Mouse (Mus musculus): ENCODE data around the gene Sash3. TPM values are rescaled to one million over a fixed set of nuclear protein-coding genes. Genes with fewer than 3 reads are reported as not detected.

The Sash3 gene
- polyA plus RNA-seq, 1 experiment from 2014 or later: 1.1 TPM

DNA sequence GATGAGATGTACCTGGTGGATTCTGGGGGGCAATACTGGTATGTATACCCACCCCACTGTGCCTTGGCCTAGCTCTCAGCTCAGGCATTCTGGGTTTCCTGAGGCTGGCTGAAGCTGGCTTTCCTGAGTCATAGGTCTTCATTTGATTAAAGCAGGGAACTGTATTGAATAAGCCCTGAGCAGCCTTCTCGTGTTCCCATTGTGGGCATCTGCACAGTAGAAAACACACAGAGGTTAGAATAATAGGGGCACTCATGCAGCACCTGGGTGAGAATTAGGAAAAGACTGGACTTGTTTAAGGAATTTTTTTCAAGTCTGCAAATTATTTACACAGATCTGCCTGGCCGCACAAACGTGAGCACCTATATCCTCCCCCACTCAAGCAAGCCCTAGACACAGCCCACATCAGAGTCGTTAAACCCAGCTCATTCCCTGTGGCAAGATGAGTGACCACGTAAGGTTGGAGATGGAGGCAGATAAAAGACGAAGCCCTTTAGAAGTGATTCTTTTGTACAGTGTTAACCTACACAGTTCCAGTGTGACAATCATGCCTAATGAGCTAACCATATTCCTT lies 19.2 kb upstream of the Sash3 start:
- no peak overlapping the region for H3K4me3 ChIP-seq
- no peaks in the 10 kb centered on the region for H3K27me3 ChIP-seq
- no peak overlapping the region for H3K4me2 ChIP-seq
- H3K4me1 ChIP-seq (replicated peaks): no peaks in the 10 kb centered on the region
- no peak overlapping the region for H3K9ac ChIP-seq
- no peaks in the 10 kb centered on the region for H3K36me3 ChIP-seq
- WGBS: 68% methylated on average over 6 of the region's 6 CpGs
- no peaks in the 10 kb centered on the region for H3K9me3 ChIP-seq
- no peak for ATAC-seq (ENCODE audit: low FRiP score)
- no peak overlapping the region for H3K27ac ChIP-seq

DNA sequence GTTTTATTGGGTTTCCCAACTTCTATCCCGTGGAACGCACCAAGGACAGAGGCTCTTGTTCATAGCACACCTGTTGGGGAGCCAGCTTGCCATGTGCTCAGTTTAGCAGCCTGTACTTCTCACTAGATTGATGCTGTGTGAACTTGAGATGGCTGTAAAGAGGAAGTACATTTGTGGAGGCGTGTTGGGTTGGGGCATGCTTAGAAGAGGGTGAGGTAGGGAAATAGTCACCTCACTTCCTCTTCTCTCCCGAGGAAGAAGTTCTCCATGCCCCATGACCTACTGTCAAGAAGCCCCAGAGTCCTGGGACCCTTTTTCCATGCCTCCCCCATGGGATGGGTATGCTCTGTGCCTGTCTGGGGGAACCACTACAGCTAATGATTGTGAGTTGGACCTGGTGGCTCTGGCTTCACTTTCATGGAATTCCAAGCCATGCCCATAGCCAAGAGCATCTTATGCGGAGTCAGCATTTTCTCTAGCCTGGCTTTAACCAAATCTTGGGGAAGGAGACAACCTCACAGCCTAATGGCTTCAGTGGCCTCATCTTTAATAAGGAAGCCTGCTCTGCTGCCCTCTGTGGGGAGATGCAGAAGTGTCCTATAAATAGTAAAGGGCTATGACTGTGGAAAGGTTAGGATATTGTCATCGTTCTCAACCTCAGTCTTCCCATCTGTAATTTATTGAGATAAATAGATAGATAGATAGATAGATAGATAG lies 18.6 kb upstream of the Sash3 start:
- H3K27me3 ChIP-seq: no peaks in the 10 kb centered on the region
- H3K4me1 ChIP-seq (replicated peaks): no peaks in the 10 kb centered on the region
- H3K4me3 ChIP-seq: no peak overlapping the region
- H3K4me2 ChIP-seq: no peak overlapping the region
- H3K27ac ChIP-seq: no peak overlapping the region
- no peaks in the 10 kb centered on the region for H3K9me3 ChIP-seq
- no peaks in the 10 kb centered on the region for H3K36me3 ChIP-seq
- 84% methylated on average over 6 of the region's 6 CpGs for WGBS
- no peak overlapping the region for H3K9ac ChIP-seq
- ATAC-seq (ENCODE audit: low FRiP score): no peak

DNA sequence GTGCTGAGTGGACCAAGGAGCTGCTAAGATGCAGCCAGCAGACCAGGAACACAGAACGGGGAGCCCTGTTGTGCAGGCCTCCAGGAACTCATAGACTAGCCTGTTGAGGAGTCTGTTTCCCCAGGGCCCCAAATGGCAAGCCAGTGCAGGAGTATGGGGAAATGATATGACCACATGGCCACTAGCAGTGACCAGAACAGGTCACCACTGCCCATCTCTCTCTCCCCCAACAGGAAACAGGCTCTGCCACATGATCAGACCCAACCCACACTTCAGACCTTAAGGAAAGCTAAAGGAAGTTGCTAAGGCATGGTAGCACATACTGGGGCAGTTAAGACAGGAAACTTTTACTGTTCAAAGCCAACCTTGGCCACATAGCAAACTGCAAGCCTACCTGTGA lies 17.1 kb upstream of the Sash3 start:
- no peaks in the 10 kb centered on the region for H3K9me3 ChIP-seq
- WGBS: 77% methylated on average over 1 of the region's 1 CpGs
- no peak overlapping the region for H3K4me3 ChIP-seq
- H3K27me3 ChIP-seq: no peaks in the 10 kb centered on the region
- no peak overlapping the region for H3K9ac ChIP-seq
- H3K4me2 ChIP-seq: no peak overlapping the region
- H3K36me3 ChIP-seq: no peaks in the 10 kb centered on the region
- no peak overlapping the region for H3K27ac ChIP-seq
- H3K4me1 ChIP-seq (replicated peaks): no peaks in the 10 kb centered on the region
- ATAC-seq (ENCODE audit: low FRiP score): no peak

DNA sequence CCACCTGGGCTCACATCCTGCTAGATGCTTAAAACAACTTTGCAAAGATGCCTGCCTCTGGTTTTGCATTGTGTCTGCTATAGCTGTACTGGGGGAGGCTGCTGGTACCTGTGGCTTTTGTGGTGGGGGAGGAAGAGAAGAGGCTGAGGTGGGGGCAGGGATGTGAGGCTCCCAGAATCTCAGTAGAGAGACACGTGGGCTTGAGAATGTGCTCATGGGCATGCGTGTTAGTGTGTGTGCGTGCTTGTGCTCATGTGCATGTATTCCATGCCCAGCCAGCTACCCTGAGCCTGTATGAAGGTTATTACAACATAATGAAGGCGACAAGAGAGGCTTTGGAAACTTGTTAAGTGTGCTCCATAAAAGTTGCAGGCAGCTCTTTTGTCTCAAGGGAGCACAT lies 9.3 kb upstream of the Sash3 start:
- Histone ChIP-seq H3K4me3 (no peak overlapping the region), H3K27me3 (no peaks in the 10 kb centered on the region), H3K36me3 (no peaks in the 10 kb centered on the region), H3K27ac (no peak overlapping the region), H3K9me3 (no peaks in the 10 kb centered on the region), H3K4me2 (no peak overlapping the region), H3K9ac (no peak overlapping the region), H3K4me1 (replicated peaks) (peaks cover 9% of the 10 kb centered on the region; the same call in 1 of the 2 replicates)
- WGBS: 89% methylated on average over 4 of the region's 4 CpGs
- ATAC-seq (ENCODE audit: low FRiP score): no peak

DNA sequence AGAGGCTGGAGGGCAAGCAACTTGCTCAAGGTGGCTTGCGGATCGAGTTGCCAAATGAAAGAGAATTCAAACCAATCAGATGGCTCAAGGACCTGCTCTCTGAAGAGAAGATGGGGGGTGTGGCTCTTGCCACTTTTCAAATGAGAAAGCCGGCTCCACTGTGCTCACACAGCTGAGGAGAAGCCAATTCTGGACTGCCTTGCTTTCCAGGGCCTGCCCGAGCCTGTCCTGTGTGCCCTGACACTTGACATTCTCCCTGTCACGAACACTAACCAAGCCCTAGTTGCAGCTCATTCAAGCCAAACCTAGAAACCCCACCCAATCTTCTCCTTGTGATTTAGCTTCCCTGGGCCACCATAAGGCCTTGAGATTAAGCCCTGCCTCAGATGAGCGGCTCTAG lies 8.2 kb upstream of the Sash3 start:
- Histone ChIP-seq H3K27ac (no peak overlapping the region), H3K4me3 (no peak overlapping the region), H3K9ac (no peak overlapping the region), H3K4me1 (replicated peaks) (peaks cover 9% of the 10 kb centered on the region; the same call in 1 of the 2 replicates), H3K9me3 (no peaks in the 10 kb centered on the region), H3K36me3 (no peaks in the 10 kb centered on the region), H3K4me2 (no peak overlapping the region), H3K27me3 (no peaks in the 10 kb centered on the region)
- 72% methylated on average over 6 of the region's 6 CpGs for WGBS
- no peak for ATAC-seq (ENCODE audit: low FRiP score)

DNA sequence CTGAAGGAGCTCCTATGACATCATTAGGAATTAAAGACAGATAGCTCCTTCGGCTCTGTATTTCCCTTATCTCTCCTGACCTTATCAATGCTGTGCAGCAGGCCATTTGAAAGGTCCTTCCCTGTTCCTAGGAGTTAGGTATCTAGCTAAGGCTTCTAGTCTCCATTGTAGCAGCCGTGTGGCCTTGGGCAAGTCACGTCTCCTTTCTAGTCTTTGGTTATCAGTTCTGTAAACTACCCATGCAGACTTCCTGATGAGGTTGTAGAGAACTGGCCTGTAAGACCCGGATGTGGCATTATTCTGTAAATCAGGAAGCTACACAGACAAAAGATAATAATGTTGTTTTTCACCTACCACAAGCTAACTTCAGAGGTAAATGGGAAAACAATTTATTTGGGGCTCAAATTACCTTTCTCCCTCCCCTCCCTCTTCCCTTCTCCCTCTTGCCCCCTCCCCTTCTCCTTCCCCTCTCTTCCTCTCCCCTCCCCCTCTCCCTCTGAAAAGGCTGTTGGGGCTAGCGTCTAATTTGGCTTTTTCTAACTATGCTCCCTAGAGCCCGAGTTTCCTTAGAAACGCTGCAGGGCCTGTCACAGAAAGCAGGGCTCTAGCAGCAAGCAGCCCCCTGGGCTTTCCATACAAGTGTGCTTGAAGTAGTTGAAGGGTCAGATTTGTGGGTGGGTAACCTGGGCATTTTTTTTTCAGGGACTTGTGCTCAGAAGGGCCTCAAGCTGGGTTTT lies 7.5 kb upstream of the Sash3 start:
- WGBS: 45% methylated on average over 7 of the region's 7 CpGs
- Histone ChIP-seq H3K4me3 (no peak overlapping the region), H3K9ac (no peak overlapping the region), H3K9me3 (no peaks in the 10 kb centered on the region), H3K27me3 (no peaks in the 10 kb centered on the region), H3K4me2 (no peak overlapping the region), H3K4me1 (replicated peaks) (peaks cover 9% of the 10 kb centered on the region; the same call in 1 of the 2 replicates), H3K27ac (no peak overlapping the region), H3K36me3 (no peaks in the 10 kb centered on the region)
- ATAC-seq (ENCODE audit: low FRiP score): no peak

DNA sequence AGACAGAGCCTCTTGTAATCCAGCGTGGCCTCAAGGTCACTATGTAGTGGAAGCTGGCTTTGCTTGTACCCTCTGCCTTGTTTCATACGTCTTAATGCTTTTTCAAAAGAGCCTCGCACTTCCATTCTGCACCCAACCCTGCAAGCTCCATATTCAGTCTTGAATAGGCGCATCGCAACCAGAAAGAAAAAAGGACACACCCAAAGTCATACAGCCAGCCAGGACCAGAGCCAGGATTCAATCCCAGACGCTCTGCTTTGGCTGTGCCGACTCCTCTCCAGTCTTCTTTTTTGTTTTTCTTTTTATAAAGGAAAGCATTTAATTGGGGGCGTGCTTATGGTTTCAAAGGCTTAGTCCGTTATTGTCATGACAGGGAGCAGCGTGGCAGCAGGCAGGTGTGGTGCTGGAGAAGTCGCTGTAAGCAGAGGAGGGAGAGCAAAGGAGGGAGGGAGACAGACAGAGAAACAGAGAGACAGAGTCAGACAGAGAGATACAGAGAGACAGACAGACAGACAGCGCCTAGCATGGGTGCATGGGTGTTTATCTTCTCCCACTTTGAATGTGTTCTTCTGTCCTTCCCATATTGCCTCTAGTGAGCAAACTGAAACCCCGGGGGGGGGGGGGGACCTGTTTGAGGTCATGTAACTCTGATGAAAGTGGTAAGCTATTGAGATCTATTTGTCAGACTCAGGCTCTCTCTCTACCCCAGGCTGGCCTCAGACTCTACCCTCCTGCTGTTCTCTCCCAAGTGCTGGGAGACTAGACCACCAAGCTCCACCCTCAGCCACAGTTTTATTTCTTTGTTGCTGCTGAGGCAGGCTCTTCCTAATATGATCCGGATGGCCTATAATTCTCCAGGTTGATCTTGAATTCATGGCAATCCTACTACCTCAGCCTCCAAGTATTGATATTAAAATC lies 6.6 kb upstream of the Sash3 start:
- no peaks in the 10 kb centered on the region for H3K36me3 ChIP-seq
- no peak overlapping the region for H3K4me2 ChIP-seq
- no peaks in the 10 kb centered on the region for H3K9me3 ChIP-seq
- no peak overlapping the region for H3K9ac ChIP-seq
- ATAC-seq (ENCODE audit: low FRiP score): no peak
- H3K4me1 ChIP-seq (replicated peaks): peaks cover 9% of the 10 kb centered on the region; the same call in 1 of the 2 replicates
- no peak overlapping the region for H3K27ac ChIP-seq
- WGBS: 34% methylated on average over 13 of the region's 14 CpGs
- H3K27me3 ChIP-seq: no peaks in the 10 kb centered on the region
- no peak overlapping the region for H3K4me3 ChIP-seq

DNA sequence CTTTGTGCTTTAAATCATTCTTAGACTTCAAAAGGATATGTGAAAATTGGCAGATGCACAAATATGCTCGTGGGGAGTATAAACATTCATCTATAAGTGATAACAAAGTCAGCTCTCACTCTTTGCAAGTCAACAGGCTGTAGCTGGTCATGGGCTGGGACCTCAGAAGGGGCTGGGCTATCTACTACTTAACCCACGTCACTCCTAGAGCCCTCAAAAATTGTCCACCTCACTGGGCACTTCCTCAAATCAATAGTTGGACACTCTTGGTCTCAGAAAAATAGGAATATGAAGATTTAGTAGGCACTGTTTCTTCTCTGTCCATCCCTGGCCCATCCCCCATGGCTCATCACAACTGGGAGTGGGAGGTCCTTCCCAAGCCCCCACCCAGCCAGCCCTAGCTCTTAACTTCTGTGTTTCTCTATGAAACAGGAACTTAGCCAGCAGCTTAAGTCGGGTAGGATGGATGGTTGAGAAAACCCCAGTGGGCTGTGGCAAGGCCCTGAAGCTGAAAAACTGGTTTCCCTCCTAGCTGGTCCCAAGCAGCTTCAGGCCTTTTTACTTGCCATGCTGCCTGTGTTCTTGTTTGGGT lies 5.9 kb upstream of the Sash3 start:
- Histone ChIP-seq H3K27me3 (no peaks in the 10 kb centered on the region), H3K4me3 (no peak overlapping the region), H3K4me2 (no peak overlapping the region), H3K9ac (no peak overlapping the region), H3K4me1 (replicated peaks) (peaks cover 9% of the 10 kb centered on the region; the same call in 1 of the 2 replicates), H3K9me3 (no peaks in the 10 kb centered on the region), H3K36me3 (no peaks in the 10 kb centered on the region), H3K27ac (no peak overlapping the region)
- ATAC-seq (ENCODE audit: low FRiP score): no peak
- 70% methylated on average over 3 of the region's 3 CpGs for WGBS

DNA sequence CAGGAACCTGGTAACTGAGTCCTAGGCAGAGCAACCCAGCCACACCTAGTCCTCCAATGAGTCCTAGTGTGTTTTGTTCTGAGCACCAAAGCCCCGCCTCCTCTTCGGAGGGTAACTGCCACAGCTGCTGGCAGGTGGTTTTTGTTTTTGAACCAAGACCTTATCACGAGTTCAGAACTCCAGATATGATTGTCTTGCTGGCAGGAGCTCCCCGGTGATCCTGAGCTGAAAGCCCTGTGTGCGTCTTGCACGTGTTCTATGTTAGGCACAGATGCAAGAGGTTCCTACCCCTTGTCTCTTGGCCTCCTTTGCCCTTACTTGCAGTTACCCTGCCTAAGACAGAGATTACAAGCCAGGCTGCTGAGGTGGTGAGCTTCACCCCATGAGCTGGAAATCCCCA lies 4.8 kb upstream of the Sash3 start:
- Histone ChIP-seq H3K27me3 (no peaks in the 10 kb centered on the region), H3K27ac (no peak overlapping the region), H3K4me1 (replicated peaks) (peaks cover 9% of the 10 kb centered on the region; the same call in 1 of the 2 replicates), H3K4me2 (no peak overlapping the region), H3K36me3 (no peaks in the 10 kb centered on the region), H3K4me3 (no peak overlapping the region), H3K9ac (no peak overlapping the region), H3K9me3 (no peaks in the 10 kb centered on the region)
- ATAC-seq (ENCODE audit: low FRiP score): no peak
- WGBS: 79% methylated on average over 6 of the region's 6 CpGs

DNA sequence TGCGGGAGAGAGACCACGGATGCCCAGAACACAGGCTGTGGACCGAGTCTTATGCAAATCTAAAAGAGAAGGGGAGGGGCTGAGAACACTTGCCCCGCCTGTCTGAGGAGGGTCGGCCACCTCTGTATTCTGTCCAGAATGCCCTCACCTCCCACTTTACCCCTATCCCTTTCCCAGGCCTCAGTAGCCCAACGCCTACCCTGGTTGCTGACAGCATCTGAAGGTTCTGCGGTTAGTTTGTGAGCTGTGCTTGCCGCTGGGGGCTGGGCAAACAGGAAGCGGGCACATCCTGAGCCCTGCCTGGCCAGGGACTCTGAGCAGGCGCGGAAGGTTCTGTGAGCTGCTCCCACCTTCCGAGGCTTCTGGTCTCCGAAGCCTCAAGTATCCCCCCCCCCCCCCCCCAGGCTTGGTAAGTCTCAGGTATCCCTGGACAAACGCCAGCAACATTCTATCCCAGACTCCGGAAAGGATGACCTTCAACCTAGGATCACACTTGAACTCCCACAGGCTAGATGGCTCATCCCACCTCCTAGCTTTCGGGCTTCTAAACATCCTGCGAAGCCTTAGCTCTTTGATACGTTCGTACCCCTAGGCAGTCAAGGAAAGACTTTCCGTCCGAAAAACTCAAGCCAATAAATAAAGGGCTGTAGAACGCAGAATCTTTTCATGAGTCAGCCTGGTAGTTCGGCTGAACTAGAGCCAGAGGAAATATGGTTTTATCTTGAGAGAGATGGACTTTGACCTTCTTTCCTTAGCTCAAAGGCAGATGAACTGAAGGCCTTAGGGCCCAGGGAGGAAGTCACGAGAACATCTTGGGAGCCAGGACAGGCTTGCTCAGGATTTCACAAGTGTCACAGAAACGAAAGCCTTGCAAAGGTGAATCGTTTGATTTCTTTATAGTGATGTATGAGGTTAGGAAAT lies 2.6 kb upstream of the Sash3 start:
- Histone ChIP-seq H3K27me3 (no peaks in the 10 kb centered on the region), H3K4me3 (no peak overlapping the region), H3K36me3 (no peaks in the 10 kb centered on the region), H3K4me2 (no peak overlapping the region), H3K9ac (no peak overlapping the region), H3K9me3 (no peaks in the 10 kb centered on the region), H3K27ac (no peak overlapping the region), H3K4me1 (replicated peaks) (peaks cover 9% of the 10 kb centered on the region; the same call in 1 of the 2 replicates)
- 62% methylated on average over 25 of the region's 26 CpGs for WGBS
- ATAC-seq (ENCODE audit: low FRiP score): no peak

DNA sequence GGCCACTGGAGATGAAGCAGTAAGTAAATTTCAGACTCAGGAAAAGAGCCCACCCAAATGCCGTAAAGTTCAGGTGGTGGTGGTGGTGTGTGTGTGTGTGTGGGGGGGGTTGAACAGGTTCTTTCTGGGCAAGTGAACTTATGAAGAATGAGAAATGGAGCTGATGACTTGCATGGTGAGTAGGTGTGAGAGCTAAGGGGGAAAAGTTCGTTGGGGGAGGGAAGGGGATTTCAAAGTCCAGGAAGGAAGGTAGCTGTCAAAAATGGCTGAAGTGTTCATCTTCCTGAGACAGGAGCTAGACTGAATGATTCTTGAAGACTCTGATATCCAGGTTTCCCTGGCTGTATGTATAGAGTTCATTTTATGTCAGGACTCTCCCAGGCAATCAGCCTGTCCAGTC lies 990 bp downstream of the Sash3 start:
- Histone ChIP-seq H3K27me3 (no peaks in the 10 kb centered on the region), H3K27ac (no peak overlapping the region), H3K4me3 (no peak overlapping the region), H3K36me3 (no peaks in the 10 kb centered on the region), H3K4me2 (no peak overlapping the region), H3K9ac (no peak overlapping the region), H3K9me3 (no peaks in the 10 kb centered on the region), H3K4me1 (replicated peaks) (no peaks in the 10 kb centered on the region)
- no peak for ATAC-seq (ENCODE audit: low FRiP score)
- 73% methylated on average over 2 of the region's 2 CpGs for WGBS
